Mouse (Mus musculus) cortical plate, adult 2 months (tissue): Measurements from ENCODE around the gene Mafg.

ENCODE experiments used
- CTCF ChIP-seq: fragments of 200-500 bp; IDR thresholded peaks from 2 replicates; pipeline ENCODE4 v1.5.1; 2011; ENCODE audit warnings: mild to moderate bottlenecking, control low read depth, low read length; ENCODE audit not compliant: insufficient read depth; ENCODE audit errors: extremely low read depth
- POLR2A ChIP-seq: fragments of 200-500 bp; IDR thresholded peaks from 2 replicates; pipeline ENCODE4 v1.6.1; 2011; ENCODE audit warnings: mild to moderate bottlenecking, low read length, control low read depth; ENCODE audit not compliant: insufficient read depth; ENCODE audit errors: extremely low read depth

- TF ChIP-seq CTCF: no peak
- no peak for TF ChIP-seq POLR2A
Measured at GRCm38 (mm10) chr11:120618619-120619535, 14.5 kb downstream of the Mafg start.
